Mouse (Mus musculus) heart, adult 11 months (tissue): ENCODE results near the gene Gm44805.
A peak's percentile ranks its signal among the peaks of the same experiment; 100 is the strongest.

Source experiments
- DNase-seq: peaks from one replicate; pipeline ENCODE4 v3.0.0; 2022

Gm44805 gene

DNA sequence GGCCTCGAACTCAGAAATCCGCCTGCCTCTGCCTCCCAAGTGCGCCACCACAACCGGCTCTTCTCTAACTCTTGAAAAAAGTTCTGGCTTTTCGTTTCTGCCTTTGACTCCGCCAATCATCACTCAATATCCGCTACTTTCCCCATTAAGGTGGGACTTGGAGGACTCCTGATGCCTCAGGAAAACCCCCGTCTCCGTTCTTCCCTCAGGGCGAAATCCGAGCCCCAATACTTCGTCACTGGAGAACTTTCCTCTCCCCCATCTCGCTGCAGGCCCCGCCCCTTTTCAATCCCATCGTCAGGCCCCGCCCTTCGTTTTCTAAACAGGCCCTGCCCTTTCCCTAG is 53.1 kb downstream of the Gm44805 start:
- DNase-seq = no peak

- peak; percentile 95 for DNase-seq
These were observed 53.5 kb downstream of the Gm44805 start for GRCm38 (mm10) chr7:19627721-19628120.

DNA sequence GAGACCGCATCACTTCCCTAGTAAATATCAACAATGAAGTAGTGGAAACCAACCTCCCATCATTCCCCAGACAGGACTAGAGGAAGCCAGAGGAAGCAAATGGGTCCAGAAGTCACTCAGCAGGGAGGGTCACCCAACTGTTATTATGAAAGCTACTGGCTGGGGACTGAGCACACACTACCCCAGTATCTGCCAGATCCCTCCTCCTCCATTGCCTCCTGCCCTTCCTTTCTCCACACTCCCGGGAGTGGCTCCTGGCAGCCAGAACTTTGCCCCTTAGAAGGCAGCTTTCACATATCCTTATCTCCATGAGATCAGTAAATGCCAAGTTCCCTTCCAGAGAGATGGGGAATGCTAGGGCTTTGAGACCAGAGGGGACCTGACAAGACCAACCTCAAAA is 57.8 kb downstream of the Gm44805 start:
- DNase-seq = no peak

- no peak for DNase-seq
These were observed 59.0 kb downstream of the Gm44805 start for GRCm38 (mm10) chr7:19622241-19622640.
